ENCODE assay signal across 8 mouse cellular contexts in the genomic region with DNA sequence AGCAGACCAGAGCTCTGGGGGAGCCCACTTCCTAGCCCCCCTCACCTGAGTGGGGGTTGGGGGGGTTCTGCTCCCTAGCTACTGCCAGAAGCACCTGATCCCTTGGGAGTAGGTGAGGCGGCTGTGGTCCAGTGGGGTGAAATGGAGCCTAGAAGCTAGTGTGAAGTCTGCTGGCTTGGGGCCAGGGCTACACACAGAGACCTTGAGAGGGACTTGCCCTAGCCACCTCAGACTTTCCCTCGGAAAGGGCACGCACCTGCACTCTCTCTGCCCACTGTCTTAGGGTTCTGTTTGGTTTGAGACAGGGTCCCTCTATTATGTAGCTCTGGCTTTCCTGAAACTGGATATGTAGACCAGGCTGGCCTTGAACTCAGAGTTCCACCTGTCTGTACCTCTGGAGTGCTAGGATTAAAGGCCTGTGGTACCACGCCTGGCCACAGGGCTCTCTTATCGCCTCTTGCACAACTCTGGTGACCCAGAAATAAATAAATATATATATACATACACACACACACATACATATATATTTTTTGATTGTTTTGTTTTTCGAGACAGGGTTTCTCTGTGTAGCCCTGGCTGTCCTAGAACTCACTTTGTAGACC. TPM values are rescaled to one million over a fixed set of nuclear protein-coding genes. Genes with fewer than 3 reads are reported as not detected.
DNase-seq lines count a peak whose midpoint lies in the region; ATAC-seq lines count a peak whose summit lies in the region.

No protein-coding gene starts in this region.

- no peaks in the 10 kb centered on the region; the same call in 1 of the 2 replicates for H3K36me3 ChIP-seq in forebrain, embryonic 11.5 days (ENCODE audit: control insufficient read depth, insufficient read depth, low read length)
- H3K36me3 ChIP-seq in hindbrain, embryonic 14.5 days (replicated peaks; ENCODE audit: control insufficient read depth, insufficient read depth): peaks cover 17% of the 10 kb centered on the region; the same call in 1 of the 2 replicates
- peaks cover 21% of the 10 kb centered on the region for H3K36me3 ChIP-seq in limb, embryonic 15.5 days
- peaks cover 21% of the 10 kb centered on the region for H3K36me3 ChIP-seq in midbrain, embryonic 13.5 days

- H3K9me3 ChIP-seq in forebrain, embryonic 11.5 days (ENCODE audit: control insufficient read depth, low read length): no peaks in the 10 kb centered on the region
- no peaks in the 10 kb centered on the region for H3K9me3 ChIP-seq in hindbrain, embryonic 14.5 days (ENCODE audit: control insufficient read depth, low read length)
- no peaks in the 10 kb centered on the region for H3K9me3 ChIP-seq in limb, embryonic 15.5 days
- H3K9me3 ChIP-seq in midbrain, embryonic 13.5 days: no peaks in the 10 kb centered on the region

- H3K4me3 ChIP-seq in forebrain, embryonic 11.5 days (ENCODE audit: low read depth, low read length): peak overlapping the region; percentile 59
- H3K4me3 ChIP-seq in hindbrain, embryonic 14.5 days (replicated peaks; ENCODE audit: low read length): peak overlapping the region; percentile 75
- peak overlapping the region; percentile 60 for H3K4me3 ChIP-seq in limb, embryonic 15.5 days
- peak overlapping the region; percentile 53 for H3K4me3 ChIP-seq in midbrain, embryonic 13.5 days (replicated peaks)

- peak overlapping the region; percentile 89 for H3K9ac ChIP-seq in forebrain, embryonic 11.5 days (ENCODE audit: low read length)
- peak overlapping the region; percentile 94 for H3K9ac ChIP-seq in hindbrain, embryonic 14.5 days
- peak overlapping the region; percentile 76 for H3K9ac ChIP-seq in limb, embryonic 15.5 days
- H3K9ac ChIP-seq in midbrain, embryonic 13.5 days (replicated peaks): peak overlapping the region; percentile 81

- DNase-seq in frontal cortex, postnatal 10 days (ENCODE audit: low spot score in 2 of 2): peak; percentile 38 to 52
- DNase-seq in frontal cortex, adult 2 months (ENCODE audit: extremely low spot score in 1 of 2, low spot score in 1 of 2): no peak
- peak; percentile 49 for DNase-seq in adipocyte (ENCODE audit: low spot score)
- DNase-seq in forebrain, embryonic 11.5 days (ENCODE audit: low spot score): no peak
- DNase-seq in hindbrain, embryonic 14.5 days (ENCODE audit: low spot score): peak; percentile 36
- DNase-seq in testis, postnatal 10 days (ENCODE audit: low spot score): peak; percentile 84

- peak overlapping the region; percentile 85 for H3K4me2 ChIP-seq in forebrain, embryonic 11.5 days (ENCODE audit: low read depth, low read length, severe bottlenecking)
- peak overlapping the region; percentile 97 for H3K4me2 ChIP-seq in hindbrain, embryonic 14.5 days (replicated peaks)
- H3K4me2 ChIP-seq in limb, embryonic 15.5 days: peak overlapping the region; percentile 73
- peak overlapping the region; percentile 88 for H3K4me2 ChIP-seq in midbrain, embryonic 13.5 days (replicated peaks)

- 39% methylated on average over 6 of the region's 6 CpGs for WGBS in forebrain, embryonic 11.5 days
- 33% methylated on average over 6 of the region's 6 CpGs for WGBS in hindbrain, embryonic 14.5 days
- 30% methylated on average over 6 of the region's 6 CpGs for WGBS in limb, embryonic 15.5 days
- WGBS in midbrain, embryonic 13.5 days: 34% methylated on average over 6 of the region's 6 CpGs

- H3K4me1 ChIP-seq in forebrain, embryonic 11.5 days (replicated peaks; ENCODE audit: control insufficient read depth, insufficient read depth, low read length): no peaks in the 10 kb centered on the region
- H3K4me1 ChIP-seq in hindbrain, embryonic 14.5 days (replicated peaks; ENCODE audit: control insufficient read depth, insufficient read depth, low read length): peaks cover 10% of the 10 kb centered on the region
- H3K4me1 ChIP-seq in limb, embryonic 15.5 days: peaks cover 10% of the 10 kb centered on the region
- H3K4me1 ChIP-seq in midbrain, embryonic 13.5 days (replicated peaks): peaks cover 20% of the 10 kb centered on the region

- peak; percentile 14; the same call in 1 of the 2 replicates for ATAC-seq in forebrain, embryonic 11.5 days (replicated peaks; ENCODE audit: low FRiP score)
- ATAC-seq in hindbrain, embryonic 14.5 days (ENCODE audit: low FRiP score): no peak
- ATAC-seq in limb, embryonic 15.5 days (ENCODE audit: insufficient number of reproducible peaks, low FRiP score, low TSS enrichment, low read depth): no peak
- peak; percentile 55 for ATAC-seq in midbrain, embryonic 13.5 days

- H3K27ac ChIP-seq in forebrain, embryonic 11.5 days (ENCODE audit: low read depth, low read length): peak overlapping the region; percentile 51; the same call in 1 of the 2 replicates
- H3K27ac ChIP-seq in hindbrain, embryonic 14.5 days: peak overlapping the region; percentile 91
- peak overlapping the region; percentile 84 for H3K27ac ChIP-seq in limb, embryonic 15.5 days
- H3K27ac ChIP-seq in midbrain, embryonic 13.5 days: peak overlapping the region; percentile 86

- H3K27me3 ChIP-seq in forebrain, embryonic 11.5 days (ENCODE audit: control insufficient read depth, insufficient read depth, low read length): no peaks in the 10 kb centered on the region
- no peaks in the 10 kb centered on the region for H3K27me3 ChIP-seq in hindbrain, embryonic 14.5 days (ENCODE audit: control insufficient read depth, insufficient read depth, low read length)
- H3K27me3 ChIP-seq in limb, embryonic 15.5 days: no peaks in the 10 kb centered on the region
- no peaks in the 10 kb centered on the region for H3K27me3 ChIP-seq in midbrain, embryonic 13.5 days

RNA-seq across cellular contexts. Expression of gene Psme1, which starts 0.8 kb away (rescaled TPM):
- 62.6 and 82.8 TPM in 2 replicates for polyA plus RNA-seq in frontal cortex, adult 2 months (2012; rRNA removed)
- 100 and 105 TPM in 2 replicates for polyA plus RNA-seq in forebrain, embryonic 11.5 days (2014; fragmentation: Nextera tagmentation; extraction: Ambion mirVana)
- 192 and 207 TPM in 2 replicates for polyA plus RNA-seq in hindbrain, embryonic 14.5 days (2014; fragmentation: Nextera tagmentation; extraction: Ambion mirVana)
- 141 and 148 TPM in 2 replicates for polyA plus RNA-seq in limb, embryonic 15.5 days (2015; fragmentation: Nextera tagmentation; extraction: Ambion mirVana)
- polyA plus RNA-seq in midbrain, embryonic 13.5 days (2015; fragmentation: Nextera tagmentation; extraction: Ambion mirVana): 176 TPM in 2 replicates

RNA-seq across cellular contexts. Expression of gene Fitm1, which starts 3.4 kb away (rescaled TPM):
- polyA plus RNA-seq in frontal cortex, adult 2 months (2012; rRNA removed): 0.11 TPM in 1 of 2 replicates, not detected in the other
- polyA plus RNA-seq in forebrain, embryonic 11.5 days (2014; fragmentation: Nextera tagmentation; extraction: Ambion mirVana): not detected in 2 replicates
- 0.27 TPM in 1 of 2 replicates, not detected in the other for polyA plus RNA-seq in hindbrain, embryonic 14.5 days (2014; fragmentation: Nextera tagmentation; extraction: Ambion mirVana)
- 17.3 and 44.6 TPM in 2 replicates for polyA plus RNA-seq in limb, embryonic 15.5 days (2015; fragmentation: Nextera tagmentation; extraction: Ambion mirVana)
- not detected in 2 replicates for polyA plus RNA-seq in midbrain, embryonic 13.5 days (2015; fragmentation: Nextera tagmentation; extraction: Ambion mirVana)

RNA-seq across cellular contexts. Expression of gene Emc9, which starts 6.3 kb away (rescaled TPM):
- 56.3 and 58.2 TPM in 2 replicates for polyA plus RNA-seq in frontal cortex, adult 2 months (2012; rRNA removed)
- polyA plus RNA-seq in forebrain, embryonic 11.5 days (2014; fragmentation: Nextera tagmentation; extraction: Ambion mirVana): 3.4 and 4.7 TPM in 2 replicates
- 37.2 and 39.2 TPM in 2 replicates for polyA plus RNA-seq in hindbrain, embryonic 14.5 days (2014; fragmentation: Nextera tagmentation; extraction: Ambion mirVana)
- polyA plus RNA-seq in limb, embryonic 15.5 days (2015; fragmentation: Nextera tagmentation; extraction: Ambion mirVana): 12.6 and 16.2 TPM in 2 replicates
- 9.7 and 12.1 TPM in 2 replicates for polyA plus RNA-seq in midbrain, embryonic 13.5 days (2015; fragmentation: Nextera tagmentation; extraction: Ambion mirVana)

RNA-seq across cellular contexts. Expression of gene Psme2, which starts 12.1 kb away (rescaled TPM):
- polyA plus RNA-seq in frontal cortex, adult 2 months (2012; rRNA removed): 43.2 and 46.9 TPM in 2 replicates
- polyA plus RNA-seq in forebrain, embryonic 11.5 days (2014; fragmentation: Nextera tagmentation; extraction: Ambion mirVana): 178 and 187 TPM in 2 replicates
- polyA plus RNA-seq in hindbrain, embryonic 14.5 days (2014; fragmentation: Nextera tagmentation; extraction: Ambion mirVana): 152 and 179 TPM in 2 replicates
- polyA plus RNA-seq in limb, embryonic 15.5 days (2015; fragmentation: Nextera tagmentation; extraction: Ambion mirVana): 239 and 241 TPM in 2 replicates
- 198 and 217 TPM in 2 replicates for polyA plus RNA-seq in midbrain, embryonic 13.5 days (2015; fragmentation: Nextera tagmentation; extraction: Ambion mirVana)

RNA-seq across cellular contexts. Expression of gene Rnf31, which starts 12.7 kb away (rescaled TPM):
- 24.2 TPM in 2 replicates for polyA plus RNA-seq in frontal cortex, adult 2 months (2012; rRNA removed)
- polyA plus RNA-seq in forebrain, embryonic 11.5 days (2014; fragmentation: Nextera tagmentation; extraction: Ambion mirVana): 13.7 and 18.1 TPM in 2 replicates
- polyA plus RNA-seq in hindbrain, embryonic 14.5 days (2014; fragmentation: Nextera tagmentation; extraction: Ambion mirVana): 12.5 and 20.4 TPM in 2 replicates
- polyA plus RNA-seq in limb, embryonic 15.5 days (2015; fragmentation: Nextera tagmentation; extraction: Ambion mirVana): 20.0 and 20.6 TPM in 2 replicates
- polyA plus RNA-seq in midbrain, embryonic 13.5 days (2015; fragmentation: Nextera tagmentation; extraction: Ambion mirVana): 22.0 and 24.1 TPM in 2 replicates

Comparison
In these comparisons a context has a peak if more than half of its experiments do, and no peak if none do; other contexts are left out.
1. DNase-seq: peak in frontal cortex, postnatal 10 days (2 of 2), adipocyte (single experiment), hindbrain, embryonic 14.5 days (single experiment) and testis, postnatal 10 days (single experiment); none in frontal cortex, adult 2 months (0 of 2) and forebrain, embryonic 11.5 days (single experiment).
2. ATAC-seq: peak in forebrain, embryonic 11.5 days (single experiment) and midbrain, embryonic 13.5 days (single experiment); none in hindbrain, embryonic 14.5 days (single experiment) and limb, embryonic 15.5 days (single experiment).
3. RNA of gene Fitm1, which starts 3.4 kb away (polyA plus RNA-seq): 17.3 to 44.6 TPM in limb, embryonic 15.5 days; 0.27 TPM in hindbrain, embryonic 14.5 days, not detected in midbrain, embryonic 13.5 days, 0.11 TPM in frontal cortex, adult 2 months and not detected in forebrain, embryonic 11.5 days; every median in the first group is over 10 times any median in the second.
4. Peak in every context shown above with its lines, with median percentiles within 50 percentile points of each other: H3K27ac ChIP-seq, H3K4me2 ChIP-seq, H3K4me3 ChIP-seq and H3K9ac ChIP-seq.